Mouse (Mus musculus) naive thymus-derived CD4-positive, alpha-beta T cell, adult 2 months (primary cell): Measurements from ENCODE around the gene Pam16.
"Not testable (repeated sequence)": the region's sequence is repeated elsewhere in the genome, so short reads cannot be mapped to it uniquely, and the experiment has no call there.

Experiments used
- DNase-seq: peaks from one replicate; pipeline ENCODE4 v3.0.0-alpha.2; 2011; ENCODE audit warnings: low read depth

Gene Pam16

DNA sequence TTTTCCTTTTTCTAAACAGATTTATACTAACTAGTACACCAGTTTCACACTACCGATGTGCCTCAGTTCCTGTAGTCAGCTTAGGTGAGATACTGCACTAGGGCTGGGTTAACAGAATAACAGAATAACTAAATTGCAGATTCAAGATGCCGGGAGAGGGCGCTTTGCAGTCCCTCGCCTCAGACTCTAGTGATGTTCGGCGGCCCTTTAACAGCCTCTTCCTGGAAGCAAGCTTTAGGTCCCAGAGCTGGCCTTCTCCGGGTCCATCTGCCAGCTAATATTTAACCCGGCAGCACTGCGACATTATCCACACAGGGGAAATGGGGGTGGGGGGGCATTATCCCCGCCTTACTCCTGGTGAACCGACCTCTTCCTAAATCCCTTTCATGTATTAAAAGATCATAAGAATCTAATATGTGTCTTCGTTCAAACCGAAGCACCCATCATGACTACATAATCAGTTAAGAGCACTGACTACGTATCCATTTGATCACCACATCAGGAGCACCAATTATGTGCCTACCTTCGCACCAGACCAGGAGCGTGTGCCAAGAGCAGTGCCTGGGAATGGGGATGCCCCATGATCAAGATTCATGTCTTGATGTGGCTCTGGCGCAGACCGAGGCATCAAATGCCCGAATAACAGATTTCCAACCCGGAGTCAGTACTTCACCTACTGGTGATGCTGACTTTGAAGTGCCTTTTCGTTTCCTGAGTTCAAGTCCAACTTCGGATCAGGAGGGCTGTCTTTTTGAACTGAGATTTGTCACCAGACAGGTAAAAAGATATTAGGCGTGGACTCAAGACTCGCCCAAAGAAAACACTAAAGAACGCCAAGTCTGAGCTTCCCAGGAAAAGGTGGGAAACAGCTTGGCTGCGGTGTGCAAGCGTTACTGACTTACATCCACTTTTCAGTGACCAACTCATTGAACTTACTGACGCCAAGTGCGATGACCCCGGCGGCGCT is 31.6 kb downstream of the Pam16 start:
- peak; percentile 65 for DNase-seq

DNA sequence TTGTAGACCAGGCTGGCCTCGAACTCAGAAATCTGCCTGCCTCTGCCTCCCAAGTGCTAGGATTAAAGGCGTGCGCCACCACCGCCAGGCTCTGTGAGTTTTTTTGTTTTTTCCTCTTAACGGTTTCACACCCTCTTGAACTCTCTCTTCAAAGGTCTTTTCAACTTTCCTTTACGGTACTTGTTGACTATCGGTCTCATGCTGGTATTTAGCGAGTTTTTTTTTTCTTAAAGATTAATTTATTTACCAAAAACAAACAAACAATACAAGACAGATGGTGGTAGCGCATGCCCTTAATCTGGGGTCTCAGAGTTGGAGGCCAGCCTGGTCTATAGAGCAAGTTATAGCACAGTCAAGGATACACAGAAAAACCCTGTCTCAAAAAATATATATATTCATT is 34.6 kb downstream of the Pam16 start:
- peak; percentile 67 for DNase-seq

- DNase-seq: no peak
Observed at GRCm38 (mm10) chr16:4587516-4588210, 37.1 kb downstream of the Pam16 start.

DNA sequence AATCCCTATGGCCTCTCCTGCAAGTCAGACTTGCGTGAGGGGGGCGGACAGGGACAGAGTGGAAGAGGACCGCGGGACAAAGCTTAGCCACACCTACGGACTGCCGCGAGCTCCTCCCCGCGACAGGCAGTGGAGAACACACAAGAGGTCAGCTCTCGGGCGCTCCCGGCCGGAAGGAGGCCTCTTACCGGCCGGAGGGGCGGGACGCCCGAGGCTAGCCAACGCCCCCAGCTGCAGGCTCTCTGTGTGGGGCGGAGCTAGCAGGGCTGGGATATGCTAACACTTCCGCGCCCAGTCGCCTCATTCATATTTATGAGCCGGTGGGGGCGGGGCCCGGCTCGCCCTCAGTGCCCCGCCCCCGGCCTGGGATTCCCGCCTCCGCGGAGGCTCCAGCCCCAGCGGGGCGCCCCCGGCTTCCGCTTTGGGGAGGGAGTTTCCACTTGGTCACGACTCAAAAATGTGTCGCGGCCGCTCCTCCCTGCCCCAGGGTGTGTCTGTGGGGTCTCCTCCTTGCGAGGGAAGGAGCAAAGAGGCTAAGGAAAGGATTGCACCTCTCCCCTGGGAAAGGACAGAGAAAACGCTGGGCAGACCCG is 38.2 kb downstream of the Pam16 start:
- peak; percentile 96 for DNase-seq

GRCm38 (mm10) chr16:4585642-4586530 is 38.9 kb downstream of the Pam16 start:
- peak; percentile 53 for DNase-seq

DNA sequence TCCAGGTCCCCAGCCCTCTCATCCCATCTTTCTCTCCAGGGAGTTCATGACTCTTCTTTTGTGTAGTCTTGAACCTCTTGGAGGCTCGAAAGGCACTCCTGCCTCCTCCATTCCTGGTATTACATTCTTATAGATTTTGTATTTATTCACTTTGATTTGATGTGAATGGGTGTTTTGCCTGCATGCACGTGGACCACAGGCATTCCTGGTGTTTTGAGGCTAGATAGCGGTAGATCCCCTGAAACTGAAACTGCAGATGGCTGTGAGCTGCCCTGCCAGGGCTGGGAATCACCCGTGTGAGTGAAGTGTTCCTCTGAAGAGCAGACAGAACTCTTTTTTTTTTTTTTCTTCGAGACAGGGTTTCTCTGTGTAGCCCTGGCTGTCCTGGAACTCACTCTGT is 40.4 kb downstream of the Pam16 start:
- no peak for DNase-seq

GRCm38 (mm10) chr16:4583807-4584206 is 41.0 kb downstream of the Pam16 start:
- DNase-seq: peak; percentile 58

GRCm38 (mm10) chr16:4581179-4581578 is 43.6 kb downstream of the Pam16 start:
- DNase-seq: not testable (repeated sequence)

DNA sequence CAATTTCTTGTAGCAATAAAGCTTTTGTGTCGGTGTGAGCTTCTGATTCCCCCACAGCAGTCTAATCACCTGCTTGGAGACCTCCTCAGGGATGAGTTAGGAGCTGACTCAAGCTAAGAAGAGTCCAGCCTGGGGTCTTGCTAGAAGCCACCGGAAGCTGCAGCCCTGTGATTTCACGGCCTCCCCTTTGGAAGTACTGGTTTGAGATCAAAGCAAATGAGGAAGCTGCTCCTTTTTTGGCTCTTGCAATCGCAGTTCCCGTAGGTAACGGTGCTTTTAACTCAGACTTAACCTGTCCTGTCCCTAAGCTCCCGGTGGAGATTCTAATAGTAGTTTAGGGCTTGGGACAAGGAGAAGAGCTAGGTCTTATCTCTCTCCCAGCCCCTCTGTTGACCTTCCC is 46.2 kb downstream of the Pam16 start:
- DNase-seq: no peak

DNA sequence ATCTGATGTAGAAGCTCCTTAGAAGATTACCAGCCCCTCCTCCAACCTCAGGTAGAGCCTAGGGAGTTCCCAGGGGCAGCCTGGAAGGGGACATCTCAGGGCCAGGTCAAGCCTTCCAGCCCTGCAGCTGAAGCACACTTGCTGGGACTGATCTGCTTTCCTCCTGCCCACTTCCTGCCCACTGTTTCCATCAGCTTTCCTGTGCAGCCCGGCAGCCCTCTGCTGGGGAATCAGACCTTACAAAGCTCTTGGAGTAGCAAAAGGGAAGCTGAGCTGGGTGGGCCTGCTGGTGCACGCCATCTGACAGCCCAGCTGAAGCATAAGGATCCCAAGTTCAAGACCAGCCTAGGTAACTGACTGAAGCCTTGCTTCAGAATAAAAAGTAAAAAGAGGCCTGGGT is 47.9 kb downstream of the Pam16 start:
- peak; percentile 46 for DNase-seq

DNA sequence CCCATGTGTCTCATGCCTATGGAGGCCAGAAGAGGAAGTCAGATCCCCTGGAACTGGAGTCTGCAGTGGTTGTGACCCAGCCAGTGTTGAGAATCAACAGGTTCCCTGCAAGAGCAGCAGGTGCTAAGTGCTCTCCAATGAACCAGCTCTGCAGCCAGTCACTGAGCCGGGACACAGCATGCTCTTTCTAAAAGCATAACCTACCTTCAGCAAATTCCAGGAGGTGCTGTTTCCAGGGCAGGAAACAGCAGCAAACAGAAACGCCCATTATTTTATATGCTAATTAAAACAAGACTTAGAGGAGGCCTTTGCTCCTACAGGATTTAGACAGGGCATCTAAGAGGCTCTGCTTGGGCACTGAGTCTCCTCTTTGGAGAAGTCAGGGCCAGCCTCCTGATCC is 48.8 kb downstream of the Pam16 start:
- DNase-seq: no peak

- DNase-seq: no peak
Observed at GRCm38 (mm10) chr16:4570737-4571136, 54.1 kb downstream of the Pam16 start.

DNA sequence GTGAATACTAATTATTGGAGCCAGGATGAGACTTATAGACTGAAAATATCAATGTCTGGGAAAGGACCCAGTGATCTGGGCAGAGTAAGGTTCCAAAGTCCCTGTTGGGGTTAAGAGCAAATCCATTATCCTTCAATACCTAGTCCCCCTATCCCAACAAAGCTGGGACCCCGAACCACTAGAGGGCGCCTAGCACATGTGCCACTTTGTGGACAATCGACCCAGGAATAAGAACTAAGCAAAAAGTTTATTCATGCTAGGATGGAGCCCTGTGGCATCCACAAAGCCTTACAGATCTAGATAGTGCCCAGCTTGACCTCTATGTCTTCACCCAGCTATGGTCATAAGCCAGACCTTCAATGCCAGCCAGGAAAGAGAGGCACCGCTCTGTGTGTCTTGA is 56.9 kb downstream of the Pam16 start:
- DNase-seq: peak; percentile 87
